Mouse (Mus musculus) kidney, postnatal 0 days (tissue): ENCODE measurements at regions not wholly inside any gene's neighbourhood (a gene's known extent, or its start where the extent isn't known, plus 50 kb on each side); places are given as distances from the start of the nearest gene placed in this dataset.

Source experiments
- ATAC-seq: fragments of 200-750 bp; cut with Nextera tagmentation; replicated peaks from 2 replicates; pipeline ENCODE4 v1.8.0; 2017; ENCODE audit warnings: low read depth, moderate number of reproducible peaks, moderate TSS enrichment, moderate library complexity; ENCODE audit not compliant: low FRiP score
- DNase-seq: peaks from one replicate; pipeline ENCODE4 v3.0.0-alpha.2; 2016; ENCODE audit warnings: low spot score
- H3K27ac ChIP-seq: fragments of 300-500 bp; sonication (generic); 2 replicates; pipeline ENCODE4 v1.5.1; 2014; ENCODE audit warnings: mild to moderate bottlenecking
- H3K27me3 ChIP-seq: fragments of 300-500 bp; sonication (generic); 2 replicates; pipeline ENCODE4 v1.6.1; 2014; ENCODE audit warnings: low read length, mixed read lengths; ENCODE audit not compliant: insufficient read depth
- H3K36me3 ChIP-seq: fragments of 300-500 bp; sonication (generic); 2 replicates; pipeline ENCODE4 v1.6.1; 2014; ENCODE audit warnings: low read length, mixed read lengths; ENCODE audit not compliant: insufficient read depth
- H3K4me1 ChIP-seq: fragments of 300-500 bp; sonication (generic); replicated peaks from 2 replicates; pipeline ENCODE4 v1.6.1; 2014; ENCODE audit warnings: antibody characterized with exemption, low read length, mixed read lengths; ENCODE audit not compliant: insufficient read depth
- H3K4me2 ChIP-seq: fragments of 300-500 bp; sonication (generic); 2 replicates; pipeline ENCODE4 v1.6.1; 2014; ENCODE audit warnings: mild to moderate bottlenecking, low read length, moderate library complexity, mixed read lengths
- H3K4me3 ChIP-seq: fragments of 300-500 bp; sonication (generic); replicated peaks from 2 replicates; pipeline ENCODE4 v1.5.1; 2014; ENCODE audit warnings: low read depth, low read length
- H3K9ac ChIP-seq: fragments of 300-500 bp; sonication (generic); 2 replicates; pipeline ENCODE4 v1.6.1; 2014; ENCODE audit warnings: low read depth, low read length
- H3K9me3 ChIP-seq: fragments of 300-500 bp; sonication (generic); replicated peaks from 2 replicates; pipeline ENCODE4 v1.6.1; 2016; ENCODE audit warnings: low read length, inconsistent platforms, mixed read lengths
- CTCF ChIP-seq: IDR thresholded peaks from 2 replicates; pipeline ENCODE4 v1.5.1; 2016; ENCODE audit warnings: antibody characterized with exemption, low read depth, mild to moderate bottlenecking, moderate library complexity
- WGBS: fragments of 180-500 bp; shearing (Covaris S2); extraction: QIAGEN DNeasy Blood & Tissue Kit; methylation state at CpG from one replicate; pipeline ENCODE4 v1.1.7; 2014; 5-methylcytosine and 5-hydroxymethylcytosine counted together

DNA sequence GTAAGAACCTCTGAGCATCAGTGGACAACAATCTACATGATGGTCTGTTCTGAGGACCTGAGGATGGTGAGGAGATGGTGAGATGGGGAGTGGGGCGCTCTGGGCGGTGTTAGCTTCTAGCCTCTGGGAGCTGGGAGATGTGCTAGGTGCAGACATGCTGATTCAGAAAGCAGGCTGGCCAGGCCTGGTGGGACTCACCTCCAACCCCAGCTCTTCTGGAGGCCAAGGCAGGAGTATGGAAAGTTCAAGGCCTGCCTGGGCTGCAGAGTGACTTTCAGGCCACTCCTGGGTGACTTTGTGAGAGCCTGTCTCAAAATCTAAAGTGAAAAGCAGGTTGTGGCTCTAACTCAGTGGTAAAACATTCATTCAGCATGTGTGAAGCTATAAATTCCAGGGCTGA, 171.6 kb downstream of the Rab11fip4 start:
- Histone ChIP-seq H3K4me1 (no peaks in the 10 kb centered on the region), H3K9ac (no peak overlapping the region), H3K4me3 (no peak overlapping the region), H3K4me2 (no peak overlapping the region), H3K27ac (no peak overlapping the region), H3K36me3 (no peaks in the 10 kb centered on the region), H3K27me3 (no peaks in the 10 kb centered on the region), H3K9me3 (no peaks in the 10 kb centered on the region)
- no peak for TF ChIP-seq CTCF
- no peak for ATAC-seq
- 94% methylated on average over 2 of the region's 2 CpGs for WGBS
- no peak for DNase-seq

- WGBS: 67% methylated on average over 2 of the region's 2 CpGs
- no peak overlapping the region for H3K27ac ChIP-seq
- no peak overlapping the region for H3K9ac ChIP-seq
- H3K9me3 ChIP-seq: no peaks in the 10 kb centered on the region
- H3K4me2 ChIP-seq: no peak overlapping the region
- H3K4me3 ChIP-seq: no peak overlapping the region
- H3K4me1 ChIP-seq: no peaks in the 10 kb centered on the region
- no peaks in the 10 kb centered on the region for H3K27me3 ChIP-seq
- no peaks in the 10 kb centered on the region for H3K36me3 ChIP-seq
- DNase-seq (no peak), ATAC-seq (no peak)
- no peak for TF ChIP-seq CTCF
These were observed 171.0 kb downstream of the Rab11fip4 start for GRCm38 (mm10) chr11:79762027-79762426.

DNA sequence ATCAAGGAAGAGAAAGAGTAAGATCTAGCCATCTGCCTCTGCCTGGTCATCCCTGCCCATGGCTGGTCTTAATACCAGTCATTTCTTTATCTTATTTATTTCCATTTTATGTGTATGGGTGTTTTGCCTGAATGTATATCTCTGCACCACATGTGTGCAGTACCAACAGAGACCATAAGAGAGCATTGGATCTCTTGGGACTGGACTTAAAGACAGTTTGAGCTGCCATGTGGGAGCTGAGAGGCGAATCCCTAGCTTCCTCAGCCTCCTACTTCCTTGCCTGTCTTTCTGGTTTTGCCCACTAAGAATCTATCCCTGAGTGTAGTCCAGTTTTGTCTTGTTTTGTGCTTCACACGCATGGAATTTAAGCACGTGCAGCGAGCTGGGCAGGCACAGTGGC, 169.5 kb downstream of the Rab11fip4 start:
- H3K4me1 ChIP-seq: no peaks in the 10 kb centered on the region

GRCm38 (mm10) chr11:79758281-79758680, 167.3 kb downstream of the Rab11fip4 start:
- DNase-seq (no peak), ATAC-seq (no peak)
- Histone ChIP-seq H3K4me2 (no peak overlapping the region), H3K4me1 (no peaks in the 10 kb centered on the region), H3K36me3 (no peaks in the 10 kb centered on the region), H3K27me3 (no peaks in the 10 kb centered on the region), H3K4me3 (no peak overlapping the region), H3K9ac (no peak overlapping the region), H3K27ac (no peak overlapping the region), H3K9me3 (no peaks in the 10 kb centered on the region)
- TF ChIP-seq CTCF: no peak
- WGBS: 95% methylated on average over 3 of the region's 3 CpGs

More for the DNA sequence above, 169.5 kb downstream of the Rab11fip4 start:
- no peak overlapping the region for H3K27ac ChIP-seq
- H3K36me3 ChIP-seq: no peaks in the 10 kb centered on the region
- H3K4me2 ChIP-seq: no peak overlapping the region
- no peak for ATAC-seq
- H3K4me3 ChIP-seq: no peak overlapping the region
- WGBS: 88% methylated on average over 4 of the region's 4 CpGs
- DNase-seq: no peak
- H3K9me3 ChIP-seq: no peaks in the 10 kb centered on the region
- H3K9ac ChIP-seq: no peak overlapping the region
- no peaks in the 10 kb centered on the region for H3K27me3 ChIP-seq
- peak; percentile 42; the same call in 1 of the 2 replicates for TF ChIP-seq CTCF

DNA sequence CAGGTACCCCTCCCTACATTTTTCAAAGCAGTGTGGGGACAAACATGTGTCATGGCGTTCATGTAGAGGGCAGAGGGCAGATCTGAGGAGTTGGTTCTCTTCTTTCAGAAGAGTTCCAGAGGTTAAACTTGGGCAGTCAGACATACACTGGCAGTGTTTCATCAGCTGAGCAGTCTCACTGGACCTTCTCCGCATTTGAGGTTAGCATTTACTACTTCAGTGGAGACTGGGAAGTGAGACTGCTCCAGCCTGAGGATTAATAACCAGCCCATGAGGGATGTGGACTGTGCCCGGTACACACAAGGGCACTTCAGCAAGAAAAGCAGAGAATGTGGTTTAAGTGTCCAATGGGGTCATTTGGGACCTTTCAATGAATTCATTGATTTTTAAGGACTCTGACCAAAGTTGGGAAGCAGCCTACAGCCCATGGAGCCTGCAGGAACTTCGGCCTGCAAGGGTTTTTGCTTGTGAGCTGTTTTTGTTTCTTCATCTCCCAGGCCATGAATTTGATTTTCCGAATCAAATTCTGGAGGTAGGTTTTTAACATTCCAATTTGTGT, 166.6 kb downstream of the Rab11fip4 start:
- WGBS: 72% methylated on average over 5 of the region's 5 CpGs

DNA sequence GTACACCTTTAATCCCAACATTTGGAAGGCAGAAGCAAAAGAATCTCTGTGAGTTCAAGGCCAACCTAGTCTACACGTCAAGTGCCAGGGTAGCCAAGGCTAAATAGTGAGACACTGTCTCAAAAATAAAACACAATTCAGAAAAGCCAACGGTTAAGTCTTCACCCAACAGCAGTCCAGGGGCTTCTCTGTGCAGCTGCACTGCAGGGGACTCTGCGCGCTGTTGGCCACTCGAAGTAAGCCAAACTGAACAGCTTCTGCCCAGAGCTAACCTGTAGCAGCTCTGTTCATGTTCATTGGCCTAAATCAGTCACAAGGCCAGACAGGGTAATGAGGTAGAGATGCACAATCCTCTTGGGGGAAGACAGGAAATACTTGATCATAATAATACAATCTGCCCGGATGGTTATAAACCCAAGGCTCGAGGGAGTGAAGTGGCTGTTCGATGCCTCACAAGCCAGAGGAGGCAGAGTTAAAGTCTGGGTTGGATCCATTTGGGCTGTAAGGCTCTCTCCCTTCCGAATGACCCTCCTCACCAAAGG, 165.4 kb downstream of the Rab11fip4 start:
- H3K27ac ChIP-seq: no peak overlapping the region
- H3K9ac ChIP-seq: no peak overlapping the region
- no peak for TF ChIP-seq CTCF
- H3K4me1 ChIP-seq: no peaks in the 10 kb centered on the region
- no peaks in the 10 kb centered on the region for H3K9me3 ChIP-seq
- H3K36me3 ChIP-seq: no peaks in the 10 kb centered on the region
- H3K27me3 ChIP-seq: no peaks in the 10 kb centered on the region
- DNase-seq (no peak), ATAC-seq (no peak)
- 79% methylated on average over 9 of the region's 9 CpGs for WGBS
- no peak overlapping the region for H3K4me3 ChIP-seq
- H3K4me2 ChIP-seq: no peak overlapping the region

More for the DNA sequence above, 166.6 kb downstream of the Rab11fip4 start:
- no peak overlapping the region for H3K4me2 ChIP-seq
- ATAC-seq (peak; percentile 57; the same call in 1 of the 2 replicates), DNase-seq (no peak)
- H3K27me3 ChIP-seq: no peaks in the 10 kb centered on the region
- peak overlapping the region; percentile 31; the same call in 1 of the 2 replicates for H3K27ac ChIP-seq
- no peak for TF ChIP-seq CTCF
- H3K9ac ChIP-seq: no peak overlapping the region
- H3K36me3 ChIP-seq: no peaks in the 10 kb centered on the region
- no peaks in the 10 kb centered on the region for H3K4me1 ChIP-seq
- no peaks in the 10 kb centered on the region for H3K9me3 ChIP-seq
- H3K4me3 ChIP-seq: no peak overlapping the region

GRCm38 (mm10) chr11:79753491-79753890, 162.5 kb downstream of the Rab11fip4 start:
- H3K27me3 ChIP-seq: no peaks in the 10 kb centered on the region
- H3K9me3 ChIP-seq: no peaks in the 10 kb centered on the region
- DNase-seq: no peak
- H3K4me3 ChIP-seq: no peak overlapping the region
- no peaks in the 10 kb centered on the region for H3K36me3 ChIP-seq
- no peak overlapping the region for H3K4me2 ChIP-seq
- WGBS: 84% methylated on average over 2 of the region's 2 CpGs
- no peak for ATAC-seq
- H3K9ac ChIP-seq: no peak overlapping the region
- TF ChIP-seq CTCF: no peak
- no peaks in the 10 kb centered on the region for H3K4me1 ChIP-seq
- no peak overlapping the region for H3K27ac ChIP-seq
